Mouse (Mus musculus) thymus, adult 2 months (tissue): ENCODE data around the gene Arrdc2.

Experiments
- CTCF ChIP-seq: fragments of 200-500 bp; IDR thresholded peaks from 2 replicates; pipeline ENCODE4 v1.5.1; 2012; ENCODE audit warnings: mild to moderate bottlenecking, control low read depth, low read length, moderate library complexity, borderline replicate concordance; ENCODE audit not compliant: control insufficient read depth, poor library complexity, insufficient read depth; ENCODE audit errors: extremely low read depth
- POLR2A ChIP-seq: fragments of 200-500 bp; IDR thresholded peaks from 2 replicates; pipeline ENCODE4 v1.6.1; 2012; ENCODE audit warnings: mild to moderate bottlenecking, low read length, control low read depth, moderate library complexity; ENCODE audit not compliant: control insufficient read depth, poor library complexity, insufficient read depth; ENCODE audit errors: extremely low read depth

GRCm38 (mm10) chr8:70843941-70844340 is 4.4 kb upstream of the Arrdc2 start:
- TF ChIP-seq CTCF, result no peak
- no peak for TF ChIP-seq POLR2A
